Mouse (Mus musculus): ENCODE data around the gene Orm3. TPM values are rescaled to one million over a fixed set of nuclear protein-coding genes. Genes with fewer than 3 reads are reported as not detected.

Gene Orm3
- polyA plus RNA-seq, 1 experiment from 2014 or later = not detected

- ATAC-seq = no peak
- WGBS = 65% methylated on average over 4 of the region's 4 CpGs
- no peaks in the 10 kb centered on the region for H3K4me1 ChIP-seq (replicated peaks)
- no peaks in the 10 kb centered on the region for H3K9me3 ChIP-seq
- H3K27ac ChIP-seq = no peak overlapping the region
- no peaks in the 10 kb centered on the region for H3K27me3 ChIP-seq (replicated peaks)
- H3K4me3 ChIP-seq (replicated peaks) = no peak overlapping the region
- H3K36me3 ChIP-seq = no peaks in the 10 kb centered on the region
- H3K9ac ChIP-seq = no peak overlapping the region
- H3K4me2 ChIP-seq (replicated peaks) = no peak overlapping the region
These were observed 13.5 kb upstream of the Orm3 start for GRCm38 (mm10) chr4:63342491-63342890.

GRCm38 (mm10) chr4:63343608-63344007 lies 12.4 kb upstream of the Orm3 start:
- Histone ChIP-seq H3K9me3 (no peaks in the 10 kb centered on the region), H3K27ac (no peak overlapping the region), H3K4me2 (replicated peaks) (no peak overlapping the region), H3K36me3 (no peaks in the 10 kb centered on the region), H3K4me3 (replicated peaks) (no peak overlapping the region), H3K27me3 (replicated peaks) (no peaks in the 10 kb centered on the region), H3K4me1 (replicated peaks) (no peaks in the 10 kb centered on the region), H3K9ac (no peak overlapping the region)
- no peak for ATAC-seq
- WGBS = 58% methylated on average over 3 of the region's 3 CpGs

DNA sequence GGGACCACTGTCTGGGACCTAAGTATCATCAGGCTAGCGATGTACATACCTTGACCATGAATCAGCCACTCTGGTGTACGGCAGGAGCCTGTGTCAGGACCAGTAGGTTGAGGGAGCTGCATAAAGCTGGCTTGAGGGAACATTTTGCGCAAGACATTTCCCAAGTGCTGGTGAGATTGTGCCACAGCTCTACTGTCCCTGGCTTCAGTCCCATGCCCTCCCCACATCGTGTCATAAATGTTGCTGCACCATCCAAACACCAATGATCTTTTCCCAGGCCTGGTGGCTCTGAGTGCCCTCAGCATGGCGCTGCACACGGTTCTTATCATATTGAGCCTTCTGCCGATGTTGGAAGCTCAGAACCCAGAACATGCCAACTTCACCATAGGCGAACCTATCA lies 11.7 kb upstream of the Orm3 start, which contains the start of gene Orm1:
TSS of gene Orm1 (plus strand) at position 266 of the 400 bp plus-strand sequence.
- 83% methylated on average over 8 of the region's 8 CpGs for WGBS
- H3K27me3 ChIP-seq (replicated peaks) = no peaks in the 10 kb centered on the region
- no peaks in the 10 kb centered on the region for H3K36me3 ChIP-seq
- H3K27ac ChIP-seq = no peak within 1 kb of the TSS
- H3K9ac ChIP-seq = no peak within 1 kb of the TSS
- no peak for ATAC-seq
- no peaks in the 10 kb centered on the region for H3K9me3 ChIP-seq
- no peaks in the 10 kb centered on the region for H3K4me1 ChIP-seq (replicated peaks)
- no peak within 1 kb of the TSS for H3K4me2 ChIP-seq (replicated peaks)
- no peak within 1 kb of the TSS for H3K4me3 ChIP-seq (replicated peaks)

DNA sequence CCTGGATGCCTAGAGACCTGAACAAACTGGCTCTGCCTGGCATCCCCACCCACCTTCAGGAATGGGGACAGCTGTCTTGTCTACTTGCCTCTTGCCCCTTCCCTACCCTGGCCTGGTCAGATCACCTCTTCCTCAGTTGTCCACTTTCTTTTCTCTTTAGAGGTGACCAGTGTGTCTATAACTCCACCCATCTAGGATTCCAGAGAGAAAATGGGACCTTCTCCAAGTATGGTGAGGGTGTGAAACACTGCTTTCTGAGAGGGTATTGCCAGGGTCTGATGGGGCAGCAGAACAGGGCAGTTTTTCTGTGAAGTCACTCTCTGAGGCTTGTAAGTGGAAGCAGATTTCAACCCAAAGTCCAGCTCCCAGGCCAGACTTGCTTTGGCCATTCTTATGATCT lies 10.7 kb upstream of the Orm3 start:
- no peak overlapping the region for H3K4me3 ChIP-seq (replicated peaks)
- H3K36me3 ChIP-seq = no peaks in the 10 kb centered on the region
- no peak overlapping the region for H3K4me2 ChIP-seq (replicated peaks)
- ATAC-seq = no peak
- H3K4me1 ChIP-seq (replicated peaks) = no peaks in the 10 kb centered on the region
- no peak overlapping the region for H3K9ac ChIP-seq
- no peaks in the 10 kb centered on the region for H3K9me3 ChIP-seq
- H3K27ac ChIP-seq = no peak overlapping the region
- no peaks in the 10 kb centered on the region for H3K27me3 ChIP-seq (replicated peaks)

DNA sequence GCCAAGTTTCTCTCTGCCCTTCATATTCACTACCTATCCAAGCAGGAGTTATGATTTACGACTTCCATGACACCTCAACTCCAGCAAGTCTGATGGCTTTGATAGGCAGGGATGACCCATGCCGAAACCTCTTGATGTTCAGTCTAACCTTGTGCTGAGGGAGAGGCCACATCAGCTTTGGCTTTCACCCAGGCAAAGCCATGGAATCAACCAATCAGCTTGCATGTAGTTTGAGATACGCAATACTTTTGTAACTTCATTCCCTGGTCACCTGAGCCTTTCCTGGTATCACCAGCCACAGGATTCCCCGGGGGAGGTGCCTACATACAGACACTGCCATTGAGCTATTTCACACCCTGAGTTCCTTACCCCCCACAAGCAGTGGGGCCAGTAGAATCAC lies 9.3 kb upstream of the Orm3 start:
- H3K36me3 ChIP-seq = no peaks in the 10 kb centered on the region
- no peaks in the 10 kb centered on the region for H3K9me3 ChIP-seq
- H3K4me2 ChIP-seq (replicated peaks) = no peak overlapping the region
- 90% methylated on average over 4 of the region's 4 CpGs for WGBS
- no peak overlapping the region for H3K27ac ChIP-seq
- H3K27me3 ChIP-seq (replicated peaks) = no peaks in the 10 kb centered on the region
- H3K9ac ChIP-seq = no peak overlapping the region
- no peak for ATAC-seq
- H3K4me3 ChIP-seq (replicated peaks) = no peak overlapping the region
- H3K4me1 ChIP-seq (replicated peaks) = no peaks in the 10 kb centered on the region

- Histone ChIP-seq H3K9ac (no peak overlapping the region), H3K27me3 (replicated peaks) (no peaks in the 10 kb centered on the region), H3K27ac (no peak overlapping the region), H3K36me3 (no peaks in the 10 kb centered on the region), H3K4me3 (replicated peaks) (no peak overlapping the region), H3K4me1 (replicated peaks) (no peaks in the 10 kb centered on the region), H3K4me2 (replicated peaks) (no peak overlapping the region), H3K9me3 (no peaks in the 10 kb centered on the region)
- no peak for ATAC-seq
- WGBS = 77% methylated on average over 6 of the region's 6 CpGs
These were observed 7.4 kb upstream of the Orm3 start for GRCm38 (mm10) chr4:63348524-63348923.

DNA sequence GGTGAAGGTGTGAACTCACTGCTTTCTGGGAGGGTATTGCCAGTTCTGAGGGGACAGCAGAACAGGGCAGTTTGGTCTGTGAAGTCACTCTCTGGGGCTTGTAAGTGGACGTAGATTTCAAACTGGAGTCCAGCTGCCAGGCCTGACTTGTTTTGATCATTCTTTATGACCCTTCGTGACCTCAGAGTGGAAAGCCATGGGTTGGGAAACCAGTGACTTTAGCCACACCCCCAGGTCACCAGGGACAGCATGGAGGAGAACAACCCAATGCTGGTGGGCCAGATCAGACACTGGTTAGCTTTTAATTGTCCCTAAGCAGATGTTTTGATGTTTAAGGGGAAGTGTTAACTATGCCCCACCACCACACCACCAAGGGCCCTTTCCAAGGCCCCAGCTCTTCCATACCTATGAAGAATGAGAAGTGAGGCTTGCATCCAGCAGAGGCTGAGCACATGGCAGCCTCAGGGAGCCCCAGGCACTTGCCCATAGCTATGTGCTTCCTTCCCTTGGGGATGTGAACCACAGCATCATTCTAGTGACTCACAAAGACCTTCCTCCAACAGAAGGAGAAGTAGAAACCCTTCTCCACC lies 1.1 kb downstream of the Orm3 start:
- Histone ChIP-seq H3K9me3 (no peaks in the 10 kb centered on the region), H3K4me1 (replicated peaks) (no peaks in the 10 kb centered on the region), H3K27ac (no peak overlapping the region), H3K36me3 (no peaks in the 10 kb centered on the region), H3K4me2 (replicated peaks) (no peak overlapping the region), H3K27me3 (replicated peaks) (no peaks in the 10 kb centered on the region), H3K4me3 (replicated peaks) (no peak overlapping the region), H3K9ac (no peak overlapping the region)
- ATAC-seq = no peak
- 52% methylated on average over 2 of the region's 2 CpGs for WGBS

DNA sequence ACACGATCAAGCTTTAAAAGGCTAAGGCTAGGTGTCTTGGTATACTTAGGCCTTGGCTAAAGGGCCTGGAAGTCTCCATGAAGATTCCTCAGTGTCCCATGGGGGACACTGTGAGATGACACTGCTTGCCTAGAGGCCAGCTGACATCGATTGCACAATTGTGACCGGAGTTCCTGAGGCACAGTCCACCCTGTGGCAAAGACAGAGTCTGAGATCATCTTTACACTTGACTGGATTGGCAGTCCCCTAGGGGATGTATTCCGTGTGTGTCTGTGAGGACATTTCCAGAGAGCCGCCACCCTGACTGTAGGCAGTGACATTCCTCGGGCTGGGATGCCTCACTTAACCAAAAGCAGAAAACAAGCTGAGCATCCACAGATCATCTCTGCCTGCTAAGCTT lies 3.9 kb downstream of the Orm3 start:
- Histone ChIP-seq H3K36me3 (no peaks in the 10 kb centered on the region), H3K4me2 (replicated peaks) (no peak overlapping the region), H3K4me3 (replicated peaks) (no peak overlapping the region), H3K27me3 (replicated peaks) (no peaks in the 10 kb centered on the region), H3K9ac (no peak overlapping the region), H3K9me3 (no peaks in the 10 kb centered on the region), H3K27ac (no peak overlapping the region), H3K4me1 (replicated peaks) (no peaks in the 10 kb centered on the region)
- 80% methylated on average over 6 of the region's 6 CpGs for WGBS
- no peak for ATAC-seq

DNA sequence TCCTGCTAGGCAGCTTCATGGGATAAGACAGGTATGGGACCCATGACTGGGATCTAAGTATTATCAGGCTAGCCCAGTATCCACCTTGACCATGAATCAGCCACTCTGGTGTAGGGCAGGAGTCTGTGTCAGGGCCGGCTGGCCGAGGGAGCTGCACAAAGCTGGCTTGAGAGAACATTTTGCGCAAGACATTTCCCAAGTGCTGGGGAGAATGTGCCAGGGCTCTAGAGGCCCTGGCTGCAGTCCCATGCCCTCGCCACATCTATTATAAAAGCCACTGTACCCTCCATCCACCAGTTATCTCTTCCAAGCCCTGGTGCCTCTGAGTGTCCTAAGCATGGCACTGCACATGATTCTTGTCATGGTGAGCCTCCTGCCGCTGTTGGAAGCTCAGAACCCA lies 6.2 kb downstream of the Orm3 start, which contains the start of gene Orm2:
TSS of gene Orm2 (plus strand) at position 300 of the 400 bp plus-strand sequence.
- no peak for ATAC-seq
- Histone ChIP-seq H3K27me3 (replicated peaks) (no peaks in the 10 kb centered on the region), H3K36me3 (no peaks in the 10 kb centered on the region), H3K9me3 (no peaks in the 10 kb centered on the region), H3K27ac (no peak within 1 kb of the TSS), H3K4me2 (replicated peaks) (no peak within 1 kb of the TSS), H3K9ac (no peak within 1 kb of the TSS), H3K4me1 (replicated peaks) (no peaks in the 10 kb centered on the region), H3K4me3 (replicated peaks) (no peak within 1 kb of the TSS)
- WGBS = 91% methylated on average over 5 of the region's 5 CpGs

- no peak overlapping the region for H3K9ac ChIP-seq
- H3K4me1 ChIP-seq (replicated peaks) = no peaks in the 10 kb centered on the region
- no peak overlapping the region for H3K4me3 ChIP-seq (replicated peaks)
- WGBS = 21% methylated on average over 4 of the region's 4 CpGs
- peak; percentile 72 for ATAC-seq
- H3K27me3 ChIP-seq (replicated peaks) = no peaks in the 10 kb centered on the region
- peaks cover 19% of the 10 kb centered on the region for H3K36me3 ChIP-seq
- H3K9me3 ChIP-seq = no peaks in the 10 kb centered on the region
- H3K4me2 ChIP-seq (replicated peaks) = no peak overlapping the region
- no peak overlapping the region for H3K27ac ChIP-seq
These were observed 12.6 kb downstream of the Orm3 start for GRCm38 (mm10) chr4:63368577-63368976.

- Histone ChIP-seq H3K27ac (no peak overlapping the region), H3K36me3 (peaks cover 25% of the 10 kb centered on the region), H3K9ac (no peak overlapping the region), H3K27me3 (replicated peaks) (no peaks in the 10 kb centered on the region), H3K9me3 (no peaks in the 10 kb centered on the region), H3K4me2 (replicated peaks) (no peak overlapping the region), H3K4me3 (replicated peaks) (no peak overlapping the region), H3K4me1 (replicated peaks) (no peaks in the 10 kb centered on the region)
- 56% methylated on average over 7 of the region's 7 CpGs for WGBS
- ATAC-seq = no peak
These were observed 14.9 kb downstream of the Orm3 start for GRCm38 (mm10) chr4:63370897-63371296.

GRCm38 (mm10) chr4:63371890-63372289 lies 15.9 kb downstream of the Orm3 start:
- 62% methylated on average over 3 of the region's 3 CpGs for WGBS
- ATAC-seq = no peak
- Histone ChIP-seq H3K36me3 (peaks cover 32% of the 10 kb centered on the region), H3K9ac (no peak overlapping the region), H3K4me1 (replicated peaks) (no peaks in the 10 kb centered on the region), H3K4me2 (replicated peaks) (no peak overlapping the region), H3K4me3 (replicated peaks) (no peak overlapping the region), H3K27me3 (replicated peaks) (no peaks in the 10 kb centered on the region), H3K27ac (no peak overlapping the region), H3K9me3 (no peaks in the 10 kb centered on the region)

GRCm38 (mm10) chr4:63373404-63373803 lies 17.4 kb downstream of the Orm3 start:
- H3K36me3 ChIP-seq = peaks cover 29% of the 10 kb centered on the region
- H3K4me2 ChIP-seq (replicated peaks) = no peak overlapping the region
- H3K27me3 ChIP-seq (replicated peaks) = no peaks in the 10 kb centered on the region
- no peak overlapping the region for H3K9ac ChIP-seq
- WGBS = 90% methylated on average over 8 of the region's 8 CpGs
- no peak for ATAC-seq
- no peak overlapping the region for H3K27ac ChIP-seq
- no peaks in the 10 kb centered on the region for H3K9me3 ChIP-seq
- H3K4me3 ChIP-seq (replicated peaks) = no peak overlapping the region
- H3K4me1 ChIP-seq (replicated peaks) = no peaks in the 10 kb centered on the region
